Mouse (Mus musculus) E14TG2a.4 (cell line): ENCODE data around the gene Vgll4.
"Not testable (repeated sequence)": the region's sequence is repeated elsewhere in the genome, so short reads cannot be mapped to it uniquely, and the experiment has no call there.

Experiments
- H3K27me3 ChIP-seq: 2 replicates; pipeline ENCODE4 v1.6.1; 2014; ENCODE audit warnings: low read length, control low read depth; ENCODE audit not compliant: insufficient read depth
- H3K36me3 ChIP-seq: 2 replicates; pipeline ENCODE4 v1.6.1; 2014; ENCODE audit warnings: low read length, control low read depth; ENCODE audit not compliant: insufficient read depth
- H3K4me1 ChIP-seq: replicated peaks from 2 replicates; pipeline ENCODE4 v1.6.1; 2014; ENCODE audit warnings: low read depth, low read length, control low read depth
- H3K4me3 ChIP-seq: replicated peaks from 2 replicates; pipeline ENCODE4 v1.5.1; 2014; ENCODE audit warnings: mild to moderate bottlenecking, low read length
- H3K9me3 ChIP-seq: 2 replicates; pipeline ENCODE4 v1.6.1; 2014; ENCODE audit warnings: low read length, control low read depth
- CTCF ChIP-seq: conservative IDR thresholded peaks from 2 replicates; pipeline ENCODE4 v1.5.1; 2014; ENCODE audit warnings: low read length
- NANOG ChIP-seq: IDR thresholded peaks from 2 replicates; pipeline ENCODE4 v1.6.1; 2014; ENCODE audit warnings: borderline replicate concordance, low read length, mixed read lengths
- POU5F1 ChIP-seq: IDR thresholded peaks from 2 replicates; pipeline ENCODE4 v1.6.1; 2014; ENCODE audit warnings: low read length, borderline replicate concordance

Vgll4 gene

GRCm38 (mm10) chr6:114930646-114931045 is 39.1 kb downstream of the Vgll4 start:
- Histone ChIP-seq H3K9me3 (peaks cover 4% of the 10 kb centered on the region; the same call in 1 of the 2 replicates), H3K4me3 (no peak overlapping the region), H3K36me3 (no peaks in the 10 kb centered on the region), H3K4me1 (peaks cover 23% of the 10 kb centered on the region), H3K27me3 (peaks cover 12% of the 10 kb centered on the region; the same call in 1 of the 2 replicates)
- TF ChIP-seq CTCF (no peak), POU5F1 (no peak), NANOG (no peak)

- Histone ChIP-seq H3K4me3 (no peak overlapping the region), H3K9me3 (peaks cover 4% of the 10 kb centered on the region; the same call in 1 of the 2 replicates), H3K27me3 (peaks cover 12% of the 10 kb centered on the region; the same call in 1 of the 2 replicates), H3K4me1 (peaks cover 26% of the 10 kb centered on the region), H3K36me3 (no peaks in the 10 kb centered on the region)
- TF ChIP-seq POU5F1: no peak
- no peak for TF ChIP-seq CTCF
- no peak for TF ChIP-seq NANOG
Observed at GRCm38 (mm10) chr6:114930038-114930591, 39.7 kb downstream of the Vgll4 start.

- no peak overlapping the region for H3K4me3 ChIP-seq
- H3K36me3 ChIP-seq: no peaks in the 10 kb centered on the region
- TF ChIP-seq NANOG (no peak), POU5F1 (no peak), CTCF (peak; percentile 23)
- peaks cover 4% of the 10 kb centered on the region; the same call in 1 of the 2 replicates for H3K9me3 ChIP-seq
- H3K27me3 ChIP-seq: peaks cover 12% of the 10 kb centered on the region; the same call in 1 of the 2 replicates
- peaks cover 31% of the 10 kb centered on the region for H3K4me1 ChIP-seq
Observed at GRCm38 (mm10) chr6:114929346-114929745, 40.4 kb downstream of the Vgll4 start.

- H3K4me3 ChIP-seq: no peak overlapping the region
- H3K4me1 ChIP-seq: peaks cover 31% of the 10 kb centered on the region
- H3K27me3 ChIP-seq: peaks cover 12% of the 10 kb centered on the region; the same call in 1 of the 2 replicates
- TF ChIP-seq NANOG (no peak), POU5F1 (no peak), CTCF (peak; percentile 64)
- H3K9me3 ChIP-seq: peaks cover 4% of the 10 kb centered on the region; the same call in 1 of the 2 replicates
- no peaks in the 10 kb centered on the region for H3K36me3 ChIP-seq
Observed at GRCm38 (mm10) chr6:114928462-114928861, 41.3 kb downstream of the Vgll4 start.

GRCm38 (mm10) chr6:114927400-114927799 is 42.4 kb downstream of the Vgll4 start:
- no peaks in the 10 kb centered on the region for H3K36me3 ChIP-seq
- TF ChIP-seq POU5F1 (no peak), CTCF (peak; percentile 75)
- H3K4me1 ChIP-seq: peaks cover 31% of the 10 kb centered on the region
- H3K27me3 ChIP-seq: peaks cover 9% of the 10 kb centered on the region; the same call in 1 of the 2 replicates
- H3K9me3 ChIP-seq: peaks cover 4% of the 10 kb centered on the region; the same call in 1 of the 2 replicates
- H3K4me3 ChIP-seq: no peak overlapping the region

- H3K9me3 ChIP-seq: peaks cover 4% of the 10 kb centered on the region; the same call in 1 of the 2 replicates
- no peak overlapping the region for H3K4me3 ChIP-seq
- peaks cover 35% of the 10 kb centered on the region for H3K4me1 ChIP-seq
- peaks cover 6% of the 10 kb centered on the region; the same call in 1 of the 2 replicates for H3K27me3 ChIP-seq
- TF ChIP-seq NANOG: no peak
- TF ChIP-seq POU5F1: no peak
- TF ChIP-seq CTCF: peak; percentile 73
- H3K36me3 ChIP-seq: no peaks in the 10 kb centered on the region
Observed at GRCm38 (mm10) chr6:114926369-114927157, 43.2 kb downstream of the Vgll4 start.

- H3K36me3 ChIP-seq: no peaks in the 10 kb centered on the region
- H3K9me3 ChIP-seq: peaks cover 4% of the 10 kb centered on the region; the same call in 1 of the 2 replicates
- TF ChIP-seq CTCF (no peak), POU5F1 (no peak), NANOG (peak; percentile 84)
- H3K4me1 ChIP-seq: peaks cover 27% of the 10 kb centered on the region
- no peaks in the 10 kb centered on the region for H3K27me3 ChIP-seq
- no peak overlapping the region for H3K4me3 ChIP-seq
Observed at GRCm38 (mm10) chr6:114925196-114925595, 44.6 kb downstream of the Vgll4 start.

GRCm38 (mm10) chr6:114922355-114923096 is 47.3 kb downstream of the Vgll4 start:
- H3K36me3 ChIP-seq, H3K27me3 ChIP-seq, H3K4me3 ChIP-seq, H3K9me3 ChIP-seq: not testable (repeated sequence)
- TF ChIP-seq CTCF: peak; percentile 57
- peaks cover 29% of the 10 kb centered on the region for H3K4me1 ChIP-seq
